Mouse (Mus musculus) left cerebral cortex, adult 2 months (tissue): Measurements from ENCODE around the gene Sf3b1. TPM values are rescaled to one million over a fixed set of nuclear protein-coding genes. Genes with fewer than 3 reads are reported as not detected.

Experiments used
- DNase-seq, 2 experiments: peaks; one replicate each; pipeline ENCODE4 v3.0.0; 2021 to 2022; ENCODE audit warnings: low spot score in 2 of 2, mixed read lengths in 1 of 2; ENCODE audit errors: extremely low spot score in 1 of 2
- H3K27ac ChIP-seq: fragments of 200-600 bp; 2 replicates; pipeline ENCODE4 v1.8.1; 2022
- H3K4me3 ChIP-seq: fragments of 200-600 bp; 2 replicates; pipeline ENCODE4 v1.8.1; 2022
- CTCF ChIP-seq: fragments of 200-600 bp; IDR thresholded peaks from 2 replicates; pipeline ENCODE4 v1.8.1; 2022; ENCODE audit warnings: antibody characterized with exemption, mild to moderate bottlenecking, moderate library complexity
- intact Hi-C: fragments of 180-260 bp; cut with DNase I; formaldehyde crosslinking; loops from one replicate; pipeline ENCODE4 v1.15.1; 2025
- total RNA-seq, 2 experiments: library from RNA; stranded (reverse); gene quantifications; 2 replicates each; pipeline ENCODE4 v1.2.3; 2021

The Sf3b1 gene
- total RNA-seq, 2 experiments from 2014 or later, result 159 to 164 TPM

- peak within 1 kb of the TSS; percentile 98 for H3K27ac ChIP-seq
- peak within 1 kb of the TSS; percentile 94 for H3K4me3 ChIP-seq
- DNase-seq, result peak; percentile 99
- intact Hi-C loops, result loop anchor here (1.0 to 2.0 kb wide), 3 partner anchors 25 to 79 kb away; partner anchors contain the start of genes Mob4 and Sf3b1
- no peak; the same call in 1 of the 2 replicates for TF ChIP-seq CTCF
These were observed 25.2 kb upstream of the Sf3b1 start, which contains the start of gene Coq10b for GRCm38 (mm10) chr1:55052355-55052953. TSS of gene Coq10b (plus strand) at chr1:55052770.

- Histone ChIP-seq H3K4me3 (peak overlapping the region; percentile 94), H3K27ac (peak overlapping the region; percentile 98)
- TF ChIP-seq CTCF, result no peak
- intact Hi-C loops, result loop anchor here (1.0 to 2.0 kb wide), 3 partner anchors 24 to 80 kb away; partner anchors contain the start of genes Mob4 and Sf3b1
- no peak for DNase-seq
These were observed 24.4 kb upstream of the Sf3b1 start for GRCm38 (mm10) chr1:55051671-55052070.

GRCm38 (mm10) chr1:55048841-55049587 lies 21.7 kb upstream of the Sf3b1 start:
- no peak for DNase-seq
- intact Hi-C loops, result no loop called here

GRCm38 (mm10) chr1:55043164-55043563 lies 15.9 kb upstream of the Sf3b1 start:
- DNase-seq, result no peak
- no peak for TF ChIP-seq CTCF
- no peak overlapping the region for H3K27ac ChIP-seq
- intact Hi-C loops, result no loop called here
- no peak overlapping the region for H3K4me3 ChIP-seq

More at GRCm38 (mm10) chr1:55048841-55049587, 21.7 kb upstream of the Sf3b1 start:
- TF ChIP-seq CTCF, result no peak
- Histone ChIP-seq H3K27ac (no peak overlapping the region), H3K4me3 (no peak overlapping the region)

- no peak for DNase-seq
- intact Hi-C loops, result no loop called here
- Histone ChIP-seq H3K27ac (no peak overlapping the region), H3K4me3 (no peak overlapping the region)
- TF ChIP-seq CTCF, result peak; percentile 3; the same call in 1 of the 2 replicates
These were observed 15.0 kb upstream of the Sf3b1 start for GRCm38 (mm10) chr1:55042246-55042645.

GRCm38 (mm10) chr1:55041691-55042090 lies 14.4 kb upstream of the Sf3b1 start:
- no peak for DNase-seq
- no peak overlapping the region for H3K4me3 ChIP-seq
- H3K27ac ChIP-seq, result no peak overlapping the region
- no peak for TF ChIP-seq CTCF
- intact Hi-C loops, result no loop called here

- Histone ChIP-seq H3K4me3 (no peak overlapping the region), H3K27ac (no peak overlapping the region)
- DNase-seq, result no peak
- TF ChIP-seq CTCF, result no peak
- intact Hi-C loops, result no loop called here
These were observed 12.7 kb upstream of the Sf3b1 start for GRCm38 (mm10) chr1:55039944-55040343.

- TF ChIP-seq CTCF, result no peak
- no peak overlapping the region for H3K27ac ChIP-seq
- intact Hi-C loops, result no loop called here
- H3K4me3 ChIP-seq, result no peak overlapping the region
- no peak for DNase-seq
These were observed 3.9 kb upstream of the Sf3b1 start for GRCm38 (mm10) chr1:55031026-55031779.

- Histone ChIP-seq H3K27ac (no peak overlapping the region), H3K4me3 (no peak overlapping the region)
- no peak for DNase-seq
- TF ChIP-seq CTCF, result no peak
- intact Hi-C loops, result no loop called here
These were observed 2.2 kb upstream of the Sf3b1 start for GRCm38 (mm10) chr1:55029446-55029845.

- intact Hi-C loops, result no loop called here
- no peak for TF ChIP-seq CTCF
- H3K27ac ChIP-seq, result no peak overlapping the region
- no peak overlapping the region for H3K4me3 ChIP-seq
- DNase-seq, result no peak
These were observed 1.4 kb upstream of the Sf3b1 start for GRCm38 (mm10) chr1:55028512-55029249.

GRCm38 (mm10) chr1:55027966-55028365 lies 685 bp upstream of the Sf3b1 start:
- H3K27ac ChIP-seq, result no peak overlapping the region; the same call in 1 of the 2 replicates
- intact Hi-C loops, result loop anchor here (1.0 to 2.0 kb wide), 3 partner anchors 24 to 103 kb away; partner anchors contain the start of genes Coq10b and Mob4
- DNase-seq, result no peak
- H3K4me3 ChIP-seq, result peak overlapping the region; percentile 97; the same call in 1 of the 2 replicates
- no peak for TF ChIP-seq CTCF
